Comparison of ENCODE assay signal across 9 mouse cellular contexts in the genomic region with DNA sequence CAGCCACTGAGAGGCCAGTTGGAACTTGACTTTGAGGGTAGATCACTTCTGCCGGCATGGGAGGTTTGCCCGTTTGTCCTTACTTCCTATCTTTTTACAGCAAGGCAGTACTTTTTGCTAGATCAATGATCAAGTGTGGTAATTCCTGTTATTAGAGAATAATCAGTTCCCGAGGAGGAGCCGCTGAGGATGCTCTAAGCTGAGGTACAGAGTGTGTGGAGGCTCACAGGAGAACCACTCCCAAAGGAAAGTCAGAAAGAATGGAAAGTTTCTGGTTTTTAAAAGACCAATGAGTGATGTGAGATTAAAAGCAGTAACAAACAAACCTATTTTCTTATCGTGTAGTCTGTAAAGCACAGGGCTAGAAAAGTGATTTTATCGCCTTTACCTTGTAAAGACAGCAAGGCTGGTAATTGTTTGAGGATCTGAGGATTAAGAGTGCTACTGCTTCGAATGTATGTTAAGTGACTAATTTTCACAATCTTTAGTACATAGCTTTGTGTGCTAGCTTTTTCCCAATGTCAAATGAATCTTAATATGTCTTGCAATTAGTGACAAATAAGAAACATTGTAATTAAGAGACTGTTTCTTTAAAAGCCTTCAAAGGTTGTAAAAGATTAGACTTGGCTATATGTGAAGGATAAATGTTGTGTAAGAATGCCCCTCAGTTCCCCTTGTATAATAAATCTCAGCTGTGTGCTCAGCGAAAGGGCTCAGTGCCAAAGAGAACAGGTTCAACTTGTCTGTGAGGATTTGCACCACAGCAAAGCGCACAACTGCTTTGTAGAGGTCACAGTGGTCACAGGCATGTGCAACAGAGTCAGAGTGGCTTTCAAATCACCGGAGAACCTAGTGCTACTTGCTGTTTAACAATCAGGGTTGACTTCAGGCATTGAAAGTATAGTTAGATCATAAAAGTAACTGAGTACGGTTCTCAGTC.
A peak's percentile ranks its signal among the peaks of the same experiment; 100 is the strongest.
DNase-seq lines count a peak whose midpoint lies in the region; ATAC-seq and TF ChIP-seq lines count a peak whose summit lies in the region.
"Had no signal": no experiment of that assay in that cellular context is flagged by ENCODE, and none has a peak within 500 bp of the region (broad histone marks: within the 10 kb centered on the region; RNA-seq: fewer than 3 reads in every experiment).

No protein-coding gene starts in this region.

- no peak overlapping the region for H3K4me2 ChIP-seq in kidney, embryonic 15.5 days
- peak overlapping the region; percentile 62 for H3K4me2 ChIP-seq in myocyte (ENCODE audit: low read depth)
- H3K4me2 ChIP-seq in forebrain, embryonic 15.5 days (replicated peaks), result no peak overlapping the region
- no peak overlapping the region for H3K4me2 ChIP-seq in hindbrain, embryonic 12.5 days (replicated peaks)
- H3K4me2 ChIP-seq: hindbrain, embryonic 15.5 days had no signal

- peaks cover 17% of the 10 kb centered on the region for H3K79me2 ChIP-seq in myocyte (ENCODE audit: control insufficient read depth, insufficient read depth)

- 57% methylated on average over 11 of the region's 11 CpGs for WGBS in kidney, embryonic 15.5 days
- WGBS in forebrain, embryonic 15.5 days, result 70% methylated on average over 11 of the region's 11 CpGs
- WGBS in hindbrain, embryonic 12.5 days, result 84% methylated on average over 11 of the region's 11 CpGs

- H3K9me3 ChIP-seq in kidney, embryonic 15.5 days (replicated peaks), result no peaks in the 10 kb centered on the region
- H3K9me3 ChIP-seq in forebrain, embryonic 15.5 days, result no peaks in the 10 kb centered on the region
- H3K9me3 ChIP-seq in hindbrain, embryonic 12.5 days (replicated peaks), result no peaks in the 10 kb centered on the region
- H3K9me3 ChIP-seq: hindbrain, embryonic 15.5 days had no signal

- H3K36me3 ChIP-seq in kidney, embryonic 15.5 days, result no peaks in the 10 kb centered on the region
- no peaks in the 10 kb centered on the region for H3K36me3 ChIP-seq in myocyte (ENCODE audit: control insufficient read depth, insufficient read depth)
- H3K36me3 ChIP-seq in forebrain, embryonic 15.5 days, result no peaks in the 10 kb centered on the region
- H3K36me3 ChIP-seq in hindbrain, embryonic 12.5 days, result no peaks in the 10 kb centered on the region
- H3K36me3 ChIP-seq: hindbrain, embryonic 15.5 days had no signal

- peak overlapping the region; percentile 67 for H3K27ac ChIP-seq in kidney, embryonic 15.5 days
- H3K27ac ChIP-seq in layer of hippocampus, adult 2 months, result no peak overlapping the region
- H3K27ac ChIP-seq in forebrain, embryonic 15.5 days (replicated peaks), result no peak overlapping the region
- no peak overlapping the region for H3K27ac ChIP-seq in hindbrain, embryonic 12.5 days
- H3K27ac ChIP-seq: hindbrain, embryonic 15.5 days had no signal

- H3K4me3 ChIP-seq in kidney, embryonic 15.5 days (replicated peaks), result no peak overlapping the region
- no peak overlapping the region for H3K4me3 ChIP-seq in myocyte
- no peak overlapping the region for H3K4me3 ChIP-seq in layer of hippocampus, adult 2 months
- no peak overlapping the region for H3K4me3 ChIP-seq in forebrain, embryonic 15.5 days
- H3K4me3 ChIP-seq in hindbrain, embryonic 12.5 days, result no peak overlapping the region
- H3K4me3 ChIP-seq: hindbrain, embryonic 15.5 days had no signal

- H3K9ac ChIP-seq in kidney, embryonic 15.5 days, result no peak overlapping the region
- no peak overlapping the region for H3K9ac ChIP-seq in forebrain, embryonic 15.5 days (replicated peaks)
- H3K9ac ChIP-seq in hindbrain, embryonic 12.5 days, result no peak overlapping the region
- H3K9ac ChIP-seq: hindbrain, embryonic 15.5 days had no signal

- peak; percentile 49; the same call in 1 of the 2 replicates for ATAC-seq in kidney, embryonic 15.5 days (replicated peaks; ENCODE audit: low FRiP score)
- ATAC-seq in forebrain, embryonic 15.5 days (replicated peaks), result no peak
- no peak for ATAC-seq in hindbrain, embryonic 12.5 days (ENCODE audit: low FRiP score)

- peak; percentile 80 for DNase-seq in adrenal gland, postnatal 14 days
- DNase-seq in gastrocnemius, adult 18-20 months (ENCODE audit: low spot score), result peak; percentile 47
- DNase-seq in layer of hippocampus, adult 2 months (ENCODE audit: low spot score in 2 of 2), result no peak
- no peak for DNase-seq in cerebellum, postnatal 4 days (ENCODE audit: low spot score in 2 of 2)

- no peak for TF ChIP-seq POLR2A in myocyte (IDR thresholded peaks at IDR 0.05; ENCODE audit: insufficient read length, low read depth)

- no peaks in the 10 kb centered on the region for H3K27me3 ChIP-seq in kidney, embryonic 15.5 days
- no peaks in the 10 kb centered on the region for H3K27me3 ChIP-seq in myocyte (ENCODE audit: control insufficient read depth, insufficient read depth, insufficient read length)
- no peaks in the 10 kb centered on the region for H3K27me3 ChIP-seq in forebrain, embryonic 15.5 days
- no peaks in the 10 kb centered on the region for H3K27me3 ChIP-seq in hindbrain, embryonic 12.5 days
- H3K27me3 ChIP-seq: hindbrain, embryonic 15.5 days had no signal

- H3ac ChIP-seq in myocyte (ENCODE audit: control insufficient read depth, insufficient read length), result no peak overlapping the region

- 0 out of 2 replicates have a peak, but pooled peaks cover 9% of the 10 kb centered on the region for H3K4me1 ChIP-seq in kidney, embryonic 15.5 days
- no peaks in the 10 kb centered on the region for H3K4me1 ChIP-seq in forebrain, embryonic 15.5 days
- no peaks in the 10 kb centered on the region for H3K4me1 ChIP-seq in hindbrain, embryonic 12.5 days
- H3K4me1 ChIP-seq: hindbrain, embryonic 15.5 days had no signal

- TF ChIP-seq CTCF in layer of hippocampus, adult 2 months (conservative IDR thresholded peaks at IDR 0.05), result no peak

TF ChIP-seq in myocyte, 11 proteins besides CTCF, POLR2A, EP300 and RAD21:
- TF ChIP-seq MYOD1 (IDR thresholded peaks at IDR 0.05; ENCODE audit: control insufficient read depth in 1 of 3, insufficient read length in 2 of 3, low read depth in 2 of 3) (peak in 2 of 3 experiments; percentile 53 to 55), TCF12 (IDR thresholded peaks at IDR 0.05; ENCODE audit: insufficient read depth, poor library complexity, severe bottlenecking) (peak; percentile 36), CEBPB (IDR thresholded peaks at IDR 0.05; ENCODE audit: insufficient read depth, poor library complexity, severe bottlenecking) (peak; percentile 63; the same call in 1 of the 2 replicates), REST (IDR thresholded peaks at IDR 0.05; ENCODE audit: insufficient read depth, insufficient read length) (no peak), MYOG (IDR thresholded peaks at IDR 0.05; ENCODE audit: control insufficient read depth in 1 of 3, insufficient read depth in 1 of 3, insufficient read length in 2 of 3, low read depth in 2 of 3) (peak in 1 of 3 experiments; percentile 45)

Comparison
In these comparisons a context has a peak if more than half of its experiments do, and no peak if none do; other contexts are left out.
1. DNase-seq: peak in adrenal gland, postnatal 14 days (single experiment) and gastrocnemius, adult 18-20 months (single experiment); none in layer of hippocampus, adult 2 months (0 of 2) and cerebellum, postnatal 4 days (0 of 2).